17 mouse cellular contexts compared by ENCODE assay signal in genomic region chr9:78045171-78045570, GRCm38 (mm10). TPM values are rescaled to one million over a fixed set of nuclear protein-coding genes. Genes with fewer than 3 reads are reported as not detected.
DNase-seq lines count a peak whose midpoint lies in the region; ATAC-seq and TF ChIP-seq lines count a peak whose summit lies in the region.
"Had no signal": no experiment of that assay in that cellular context is flagged by ENCODE, and none has a peak within 500 bp of the region (broad histone marks: within the 10 kb centered on the region; RNA-seq: fewer than 3 reads in every experiment).

No protein-coding gene starts in this region.

- H3K27me3 ChIP-seq in intestine, embryonic 14.5 days (replicated peaks; ENCODE audit: control insufficient read depth, insufficient read depth, low read length), result no peaks in the 10 kb centered on the region
- H3K27me3 ChIP-seq in intestine, postnatal 0 days (replicated peaks; ENCODE audit: control insufficient read depth, insufficient read depth, low read length), result no peaks in the 10 kb centered on the region
- H3K27me3 ChIP-seq in stomach, embryonic 15.5 days (replicated peaks), result no peaks in the 10 kb centered on the region
- H3K27me3 ChIP-seq in stomach, postnatal 0 days (ENCODE audit: control insufficient read depth, insufficient read depth, low read length), result no peaks in the 10 kb centered on the region
- H3K27me3 ChIP-seq in embryonic facial prominence, embryonic 14.5 days (replicated peaks; ENCODE audit: control insufficient read depth, insufficient read depth, low read length), result no peaks in the 10 kb centered on the region
- H3K27me3 ChIP-seq: forebrain, embryonic 12.5 days; liver, embryonic 13.5 days had no signal

- H3K9ac ChIP-seq in intestine, embryonic 14.5 days (ENCODE audit: low read length), result no peak overlapping the region
- no peak overlapping the region for H3K9ac ChIP-seq in intestine, postnatal 0 days (ENCODE audit: low read depth, low read length)
- no peak overlapping the region for H3K9ac ChIP-seq in stomach, embryonic 15.5 days
- H3K9ac ChIP-seq in stomach, postnatal 0 days (ENCODE audit: low read length), result no peak overlapping the region
- H3K9ac ChIP-seq in embryonic facial prominence, embryonic 14.5 days (ENCODE audit: low read depth, low read length), result no peak overlapping the region
- H3K9ac ChIP-seq: forebrain, embryonic 12.5 days; liver, embryonic 13.5 days had no signal

- 0 out of 2 replicates have a peak, but pooled peaks have one; percentile 37 for ATAC-seq in intestine, embryonic 14.5 days (replicated peaks; ENCODE audit: low FRiP score, low TSS enrichment, low read depth)
- no peak for ATAC-seq in intestine, postnatal 0 days
- ATAC-seq in stomach, embryonic 15.5 days (ENCODE audit: insufficient read depth, low FRiP score, low read depth), result no peak
- no peak for ATAC-seq in stomach, postnatal 0 days (ENCODE audit: low FRiP score, low TSS enrichment)
- ATAC-seq in embryonic facial prominence, embryonic 14.5 days (ENCODE audit: low read depth), result no peak
- ATAC-seq: inflammation-experienced regulatory T-cells, adult 6 months had no signal

- peak overlapping the region; percentile 70 for H3K27ac ChIP-seq in intestine, embryonic 14.5 days (ENCODE audit: low read depth)
- no peak overlapping the region; the same call in 1 of the 2 replicates for H3K27ac ChIP-seq in intestine, postnatal 0 days (ENCODE audit: low read depth, low read length)
- peak overlapping the region; percentile 48; the same call in 1 of the 2 replicates for H3K27ac ChIP-seq in stomach, embryonic 15.5 days
- H3K27ac ChIP-seq in stomach, postnatal 0 days (replicated peaks), result no peak overlapping the region; the same call in 1 of the 2 replicates
- peak overlapping the region; percentile 40 for H3K27ac ChIP-seq in embryonic facial prominence, embryonic 14.5 days (replicated peaks; ENCODE audit: low read depth, low read length)
- H3K27ac ChIP-seq: forebrain, embryonic 12.5 days; left cerebral cortex, adult 2 months; liver, embryonic 13.5 days had no signal

- H3K36me3 ChIP-seq in intestine, embryonic 14.5 days (ENCODE audit: control insufficient read depth, insufficient read depth, low read length), result no peaks in the 10 kb centered on the region
- no peaks in the 10 kb centered on the region for H3K36me3 ChIP-seq in intestine, postnatal 0 days (ENCODE audit: control insufficient read depth, insufficient read depth)
- no peaks in the 10 kb centered on the region for H3K36me3 ChIP-seq in stomach, embryonic 15.5 days
- no peaks in the 10 kb centered on the region for H3K36me3 ChIP-seq in stomach, postnatal 0 days (ENCODE audit: control insufficient read depth, insufficient read depth, low read length)
- no peaks in the 10 kb centered on the region for H3K36me3 ChIP-seq in embryonic facial prominence, embryonic 14.5 days (ENCODE audit: control insufficient read depth, insufficient read depth, low read length)
- H3K36me3 ChIP-seq: forebrain, embryonic 12.5 days; liver, embryonic 13.5 days had no signal

- no peaks in the 10 kb centered on the region for H3K9me3 ChIP-seq in intestine, embryonic 14.5 days (ENCODE audit: control insufficient read depth, low read length)
- no peaks in the 10 kb centered on the region for H3K9me3 ChIP-seq in intestine, postnatal 0 days (ENCODE audit: control insufficient read depth)
- no peaks in the 10 kb centered on the region for H3K9me3 ChIP-seq in stomach, embryonic 15.5 days
- no peaks in the 10 kb centered on the region for H3K9me3 ChIP-seq in stomach, postnatal 0 days (ENCODE audit: control insufficient read depth, low read length)
- H3K9me3 ChIP-seq in embryonic facial prominence, embryonic 14.5 days (ENCODE audit: control insufficient read depth, low read length), result no peaks in the 10 kb centered on the region
- H3K9me3 ChIP-seq: forebrain, embryonic 12.5 days; liver, embryonic 13.5 days had no signal

- no peak overlapping the region for H3K4me2 ChIP-seq in intestine, embryonic 14.5 days (ENCODE audit: low read length)
- no peak overlapping the region for H3K4me2 ChIP-seq in intestine, postnatal 0 days (replicated peaks; ENCODE audit: low read depth)
- H3K4me2 ChIP-seq in stomach, embryonic 15.5 days, result no peak overlapping the region
- H3K4me2 ChIP-seq in stomach, postnatal 0 days (replicated peaks; ENCODE audit: low read depth), result no peak overlapping the region
- H3K4me2 ChIP-seq in embryonic facial prominence, embryonic 14.5 days (ENCODE audit: low read depth, low read length), result no peak overlapping the region
- H3K4me2 ChIP-seq: forebrain, embryonic 12.5 days; liver, embryonic 13.5 days had no signal

- no peak for TF ChIP-seq CTCF in intestine, postnatal 0 days (IDR thresholded peaks at IDR 0.05; ENCODE audit: low read depth)
- no peak for TF ChIP-seq CTCF in stomach, postnatal 0 days (IDR thresholded peaks at IDR 0.05; ENCODE audit: low read depth)

- 22% methylated on average over 6 of the region's 6 CpGs for WGBS in intestine, embryonic 14.5 days
- 55% methylated on average over 6 of the region's 6 CpGs for WGBS in intestine, postnatal 0 days
- 41% methylated on average over 6 of the region's 6 CpGs for whole genome bisulfite sequencing in stomach, embryonic 15.5 days
- 45% methylated on average over 6 of the region's 6 CpGs for WGBS in stomach, postnatal 0 days
- 42% methylated on average over 6 of the region's 6 CpGs for WGBS in embryonic facial prominence, embryonic 14.5 days

- no peak for TF ChIP-seq EP300 in stomach, postnatal 0 days (optimal IDR thresholded peaks at IDR 0.05)

- H3K4me1 ChIP-seq in intestine, embryonic 14.5 days (replicated peaks; ENCODE audit: control insufficient read depth, insufficient read depth, low read length), result peaks cover 3% of the 10 kb centered on the region; the same call in 1 of the 2 replicates
- H3K4me1 ChIP-seq in intestine, postnatal 0 days (replicated peaks; ENCODE audit: control insufficient read depth, insufficient read depth, low read length), result no peaks in the 10 kb centered on the region
- H3K4me1 ChIP-seq in stomach, embryonic 15.5 days, result peaks cover 4% of the 10 kb centered on the region; the same call in 1 of the 2 replicates
- no peaks in the 10 kb centered on the region for H3K4me1 ChIP-seq in stomach, postnatal 0 days (replicated peaks; ENCODE audit: control insufficient read depth, insufficient read depth)
- no peaks in the 10 kb centered on the region for H3K4me1 ChIP-seq in embryonic facial prominence, embryonic 14.5 days (ENCODE audit: control insufficient read depth, insufficient read depth, low read length)

- DNase-seq in intestine, embryonic 14.5 days (ENCODE audit: low spot score), result no peak
- DNase-seq in stomach, postnatal 0 days (ENCODE audit: low spot score), result no peak
- peak; percentile 49 for DNase-seq in embryonic facial prominence, embryonic 14.5 days (ENCODE audit: low spot score)
- DNase-seq in yolk sac, embryonic 10.5 days (ENCODE audit: low spot score), result peak; percentile 53
- DNase-seq in adrenal gland, adult (ENCODE audit: inconsistent age in 2 of 2, low spot score in 1 of 2), result no peak
- DNase-seq in adrenal gland, postnatal 36 days, result no peak
- DNase-seq: cerebellum, adult 11 months; liver, embryonic 13.5 days; retina, postnatal 1 day had no signal

- H3K4me3 ChIP-seq in intestine, embryonic 14.5 days (ENCODE audit: low read depth, low read length), result no peak overlapping the region
- no peak overlapping the region for H3K4me3 ChIP-seq in intestine, postnatal 0 days (ENCODE audit: low read depth, low read length)
- H3K4me3 ChIP-seq in stomach, embryonic 15.5 days (replicated peaks), result no peak overlapping the region
- no peak overlapping the region for H3K4me3 ChIP-seq in stomach, postnatal 0 days (ENCODE audit: low read depth, low read length)
- no peak overlapping the region for H3K4me3 ChIP-seq in embryonic facial prominence, embryonic 14.5 days (ENCODE audit: low read depth, low read length)
- H3K4me3 ChIP-seq: forebrain, embryonic 12.5 days; left cerebral cortex, adult 2 months; liver, embryonic 13.5 days had no signal

RNA-seq across cellular contexts. Expression of gene Gcm1, which starts 6.6 kb away (rescaled TPM):
- polyA plus RNA-seq in intestine, embryonic 14.5 days (2014; fragmentation: Nextera tagmentation; extraction: Ambion mirVana), result not detected in 2 replicates
- not detected in 2 replicates for polyA plus RNA-seq in intestine, postnatal 0 days (2015; fragmentation: Nextera tagmentation; extraction: Ambion mirVana)
- polyA plus RNA-seq in stomach, embryonic 15.5 days (2015; fragmentation: Nextera tagmentation; extraction: Ambion mirVana), result not detected in 2 replicates
- polyA plus RNA-seq in stomach, postnatal 0 days (2015; fragmentation: Nextera tagmentation; extraction: Ambion mirVana), result not detected in 2 replicates
- 0.08 TPM in 1 of 2 replicates, not detected in the other for polyA plus RNA-seq in embryonic facial prominence, embryonic 14.5 days (2014; fragmentation: Nextera tagmentation; extraction: Ambion mirVana)
- total RNA-seq in adrenal gland, postnatal 36 days (2021), result not detected
- total RNA-seq: hematopoietic stem cell, adult 5-6 weeks; left cerebral cortex, adult 2 months; megakaryocyte, adult 5-6 weeks had no signal
- polyA plus RNA-seq: forebrain, embryonic 12.5 days; inflammation-experienced regulatory T-cells, adult 6 months; liver, embryonic 13.5 days; neural tube, embryonic 14.5 days had no signal

Comparison
In these comparisons a context has a peak if more than half of its experiments do, and no peak if none do; other contexts are left out.
1. H3K27ac ChIP-seq: peak in intestine, embryonic 14.5 days (single experiment), stomach, embryonic 15.5 days (single experiment) and embryonic facial prominence, embryonic 14.5 days (single experiment); none in intestine, postnatal 0 days (single experiment) and stomach, postnatal 0 days (single experiment).
2. DNase-seq: peak in embryonic facial prominence, embryonic 14.5 days (single experiment) and yolk sac, embryonic 10.5 days (single experiment); none in intestine, embryonic 14.5 days (single experiment), stomach, postnatal 0 days (single experiment), adrenal gland, adult (0 of 2) and adrenal gland, postnatal 36 days (0 of 2).